Comparison of ENCODE assay signal across 8 mouse cellular contexts in the genomic region with DNA sequence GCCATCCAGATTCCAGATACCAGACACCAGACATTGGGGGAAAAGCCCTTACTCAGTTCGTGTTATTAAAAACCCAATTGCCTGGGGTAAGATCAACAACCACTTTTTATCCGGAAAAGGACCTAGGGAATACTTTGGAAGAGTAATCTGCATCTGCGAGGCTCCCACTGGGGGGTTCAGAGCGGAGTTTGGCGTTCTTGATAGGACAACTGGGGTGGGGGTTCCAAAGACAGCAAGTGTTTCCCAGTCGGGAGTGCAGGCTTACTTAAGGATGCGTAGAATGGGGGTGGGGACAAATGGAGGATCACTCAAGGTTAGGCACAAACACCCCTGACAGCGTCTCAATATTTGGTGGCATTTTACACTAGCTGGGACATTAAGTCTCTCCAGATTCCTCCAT. TPM values are rescaled to one million over a fixed set of nuclear protein-coding genes. Genes with fewer than 3 reads are reported as not detected.
DNase-seq lines count a peak whose midpoint lies in the region; ATAC-seq and TF ChIP-seq lines count a peak whose summit lies in the region.

No protein-coding gene starts in this region.

- H3K9ac ChIP-seq in heart, postnatal 0 days (replicated peaks; ENCODE audit: low read depth, low read length): no peak overlapping the region
- no peak overlapping the region; the same call in 1 of the 2 replicates for H3K9ac ChIP-seq in hindbrain, embryonic 13.5 days
- no peak overlapping the region; the same call in 1 of the 2 replicates for H3K9ac ChIP-seq in midbrain, embryonic 13.5 days (replicated peaks)

- H3K4me1 ChIP-seq in heart, postnatal 0 days (ENCODE audit: control insufficient read depth, insufficient read depth): peaks cover 13% of the 10 kb centered on the region; the same call in 1 of the 2 replicates
- H3K4me1 ChIP-seq in brown adipose tissue, adult 24 weeks (ENCODE audit: control insufficient read depth, insufficient read depth, insufficient read length, low read length): peaks cover 2% of the 10 kb centered on the region; the same call in 1 of the 2 replicates
- H3K4me1 ChIP-seq in hindbrain, embryonic 13.5 days (replicated peaks): peaks cover 9% of the 10 kb centered on the region
- H3K4me1 ChIP-seq in midbrain, embryonic 13.5 days (replicated peaks): peaks cover 15% of the 10 kb centered on the region

- WGBS in heart, postnatal 0 days: 25% methylated on average over 8 of the region's 8 CpGs
- WGBS in hindbrain, embryonic 13.5 days: 12% methylated on average over 8 of the region's 8 CpGs
- 8% methylated on average over 8 of the region's 8 CpGs for WGBS in midbrain, embryonic 13.5 days

- no peaks in the 10 kb centered on the region for H3K9me3 ChIP-seq in heart, postnatal 0 days (replicated peaks; ENCODE audit: control insufficient read depth, low read length)
- H3K9me3 ChIP-seq in hindbrain, embryonic 13.5 days: no peaks in the 10 kb centered on the region
- no peaks in the 10 kb centered on the region for H3K9me3 ChIP-seq in midbrain, embryonic 13.5 days

- H3K27me3 ChIP-seq in heart, postnatal 0 days (ENCODE audit: control insufficient read depth, insufficient read depth, low read length): 0 out of 2 replicates have a peak, but pooled peaks cover 5% of the 10 kb centered on the region
- H3K27me3 ChIP-seq in hindbrain, embryonic 13.5 days: peaks cover 37% of the 10 kb centered on the region
- H3K27me3 ChIP-seq in midbrain, embryonic 13.5 days: peaks cover 15% of the 10 kb centered on the region

- H3K27ac ChIP-seq in heart, postnatal 0 days (ENCODE audit: low read depth): no peak overlapping the region
- no peak overlapping the region for H3K27ac ChIP-seq in brown adipose tissue, adult 24 weeks (replicated peaks; ENCODE audit: low read depth, low read length)
- no peak overlapping the region for H3K27ac ChIP-seq in hindbrain, embryonic 13.5 days
- H3K27ac ChIP-seq in midbrain, embryonic 13.5 days: no peak overlapping the region

- H3K36me3 ChIP-seq in heart, postnatal 0 days (replicated peaks; ENCODE audit: control insufficient read depth, insufficient read depth, low read length): peaks cover 15% of the 10 kb centered on the region
- H3K36me3 ChIP-seq in hindbrain, embryonic 13.5 days: peaks cover 10% of the 10 kb centered on the region
- peaks cover 7% of the 10 kb centered on the region for H3K36me3 ChIP-seq in midbrain, embryonic 13.5 days

- peak overlapping the region; percentile 69; the same call in 1 of the 2 replicates for H3K4me3 ChIP-seq in heart, postnatal 0 days (ENCODE audit: low read depth, low read length)
- H3K4me3 ChIP-seq in brown adipose tissue, adult 24 weeks (ENCODE audit: insufficient read depth, low read depth, low read length): peak overlapping the region; percentile 96
- H3K4me3 ChIP-seq in hindbrain, embryonic 13.5 days: peak overlapping the region; percentile 69
- H3K4me3 ChIP-seq in midbrain, embryonic 13.5 days (replicated peaks): peak overlapping the region; percentile 66

- no peak for DNase-seq in heart, postnatal 0 days (ENCODE audit: low spot score)
- DNase-seq in heart, postnatal 36 days: no peak
- DNase-seq in left cerebral cortex, postnatal 14 days (ENCODE audit: low spot score in 2 of 2): no peak
- DNase-seq in frontal cortex, postnatal 14 days (ENCODE audit: low spot score in 2 of 2): no peak
- no peak for DNase-seq in left cerebral cortex, adult 9 months (ENCODE audit: low spot score in 2 of 2)

- ATAC-seq in heart, postnatal 0 days (ENCODE audit: insufficient read depth, low read depth): no peak
- no peak for ATAC-seq in hindbrain, embryonic 13.5 days (ENCODE audit: low FRiP score)
- ATAC-seq in midbrain, embryonic 13.5 days: no peak

- H3K4me2 ChIP-seq in heart, postnatal 0 days (ENCODE audit: low read depth, low read length): peak overlapping the region; percentile 87
- peak overlapping the region; percentile 98 for H3K4me2 ChIP-seq in hindbrain, embryonic 13.5 days
- H3K4me2 ChIP-seq in midbrain, embryonic 13.5 days (replicated peaks): peak overlapping the region; percentile 95

- no peak for TF ChIP-seq CTCF in heart, postnatal 0 days (IDR thresholded peaks at IDR 0.05; ENCODE audit: low read depth)

- intact Hi-C loops in heart, postnatal 36 days (cut with DNase I): loop anchor here (5.0 to 10.0 kb wide), 2 partner anchors 169 to 267 kb away; partner anchors contain the start of gene Exoc6b
- intact Hi-C loops in left cerebral cortex, postnatal 14 days (cut with DNase I): loop anchor here (2.0 to 5.0 kb wide), 3 partner anchors 29 to 94 kb away; no protein-coding TSS in a partner anchor

- no peak for TF ChIP-seq EP300 in heart, postnatal 0 days (IDR thresholded peaks at IDR 0.05; ENCODE audit: low read depth)

RNA-seq across cellular contexts. Expression of gene Sfxn5, which starts 1.5 kb away (rescaled TPM):
- total RNA-seq in heart, postnatal 0 days (2014; rRNA removed; ENCODE audit: low replicate concordance): 4.8 and 9.5 TPM in 2 replicates
- 2.2 and 2.7 TPM in 2 replicates for polyA plus RNA-seq in heart, postnatal 0 days (2015; fragmentation: Nextera tagmentation; extraction: Ambion mirVana)
- total RNA-seq in heart, postnatal 36 days (2021): 1 to 10 TPM; 3.4 to 4.1 TPM
- polyA plus RNA-seq in brown adipose tissue, adult 24 weeks (2012; ENCODE audit: insufficient read depth, insufficient read length, missing spikeins): 51.9 and 66.8 TPM in 2 replicates
- polyA plus RNA-seq in hindbrain, embryonic 13.5 days (2015; fragmentation: Nextera tagmentation; extraction: Ambion mirVana): 18.3 and 19.6 TPM in 2 replicates
- 12.6 and 13.4 TPM in 2 replicates for polyA plus RNA-seq in midbrain, embryonic 13.5 days (2015; fragmentation: Nextera tagmentation; extraction: Ambion mirVana)
- total RNA-seq in left cerebral cortex, postnatal 14 days (2021): 100 to 1,000 TPM; 162 to 165 TPM

RNA-seq across cellular contexts. Expression of gene Rab11fip5, which starts 42.7 kb away (rescaled TPM):
- total RNA-seq in heart, postnatal 0 days (2014; rRNA removed; ENCODE audit: low replicate concordance): 86.7 and 91.3 TPM in 2 replicates
- polyA plus RNA-seq in heart, postnatal 0 days (2015; fragmentation: Nextera tagmentation; extraction: Ambion mirVana): 35.3 and 38.2 TPM in 2 replicates
- total RNA-seq in heart, postnatal 36 days (2021): 10 to 100 TPM; 65.0 to 67.0 TPM
- 10.0 and 10.3 TPM in 2 replicates for polyA plus RNA-seq in brown adipose tissue, adult 24 weeks (2012; ENCODE audit: insufficient read depth, insufficient read length, missing spikeins)
- 13.7 and 14.8 TPM in 2 replicates for polyA plus RNA-seq in hindbrain, embryonic 13.5 days (2015; fragmentation: Nextera tagmentation; extraction: Ambion mirVana)
- polyA plus RNA-seq in midbrain, embryonic 13.5 days (2015; fragmentation: Nextera tagmentation; extraction: Ambion mirVana): 12.2 and 12.4 TPM in 2 replicates
- 10 to 100 TPM; 53.8 to 55.0 TPM for total RNA-seq in left cerebral cortex, postnatal 14 days (2021)
